Mouse (Mus musculus) hindbrain, embryonic 16.5 days (tissue): ENCODE results near the gene Cela2a. TPM values are rescaled to one million over a fixed set of nuclear protein-coding genes. Genes with fewer than 3 reads are reported as not detected.

Source experiments
- ATAC-seq: fragments of 200-750 bp; cut with Nextera tagmentation; 2 replicates; pipeline ENCODE4 v1.8.0; 2017; ENCODE audit warnings: moderate TSS enrichment, moderate library complexity
- H3K27ac ChIP-seq: fragments of 300-500 bp; sonication (generic); 2 replicates; pipeline ENCODE4 v1.5.1; 2014; ENCODE audit warnings: low read depth, mild to moderate bottlenecking, control low read depth, low read length, moderate library complexity
- H3K27me3 ChIP-seq: fragments of 300-500 bp; sonication (generic); replicated peaks from 2 replicates; pipeline ENCODE4 v1.6.1; 2014; ENCODE audit warnings: low read length; ENCODE audit not compliant: control insufficient read depth, insufficient read depth
- H3K36me3 ChIP-seq: fragments of 300-500 bp; sonication (generic); 2 replicates; pipeline ENCODE4 v1.6.1; 2014; ENCODE audit warnings: mild to moderate bottlenecking, low read length, moderate library complexity, mixed read lengths; ENCODE audit not compliant: control insufficient read depth, insufficient read depth
- H3K4me1 ChIP-seq: fragments of 300-500 bp; sonication (generic); 2 replicates; pipeline ENCODE4 v1.6.1; 2014; ENCODE audit warnings: low read depth, low read length; ENCODE audit not compliant: control insufficient read depth, insufficient read depth
- H3K4me2 ChIP-seq: fragments of 300-500 bp; sonication (generic); 2 replicates; pipeline ENCODE4 v1.6.1; 2014; ENCODE audit warnings: mild to moderate bottlenecking, low read length, control low read depth, moderate library complexity
- H3K4me3 ChIP-seq: fragments of 300-500 bp; sonication (generic); 2 replicates; pipeline ENCODE4 v1.5.1; 2014; ENCODE audit warnings: mild to moderate bottlenecking, low read length, control low read depth, moderate library complexity
- H3K9ac ChIP-seq: fragments of 300-500 bp; sonication (generic); 2 replicates; pipeline ENCODE4 v1.6.1; 2014; ENCODE audit warnings: low read depth, mild to moderate bottlenecking, control low read depth, low read length, moderate library complexity
- H3K9me3 ChIP-seq: fragments of 300-500 bp; sonication (generic); 2 replicates; pipeline ENCODE4 v1.6.1; 2014; ENCODE audit warnings: mild to moderate bottlenecking, low read length, moderate library complexity; ENCODE audit not compliant: control insufficient read depth
- WGBS: fragments of 180-500 bp; shearing (Covaris S2); extraction: QIAGEN DNeasy Blood & Tissue Kit; methylation state at CpG from one replicate; pipeline ENCODE4 v1.1.7; 2014; 5-methylcytosine and 5-hydroxymethylcytosine counted together
- polyA plus RNA-seq: library from polyadenylated mRNA; unstranded; fragments of >200 nt; fragmentation: Nextera tagmentation; extraction: Ambion mirVana; gene quantifications from 2 replicates; pipeline ENCODE4 v1.2.1, GENCODE M21; 2015

Cela2a gene
- polyA plus RNA-seq, 1 experiment from 2014 or later = not detected

GRCm38 (mm10) chr4:141861591-141862295, 35.8 kb upstream of the Cela2a start:
- Histone ChIP-seq H3K27me3 (no peaks in the 10 kb centered on the region), H3K4me2 (no peak overlapping the region), H3K9ac (no peak overlapping the region), H3K27ac (no peak overlapping the region), H3K9me3 (no peaks in the 10 kb centered on the region), H3K4me1 (peaks cover 4% of the 10 kb centered on the region), H3K4me3 (no peak overlapping the region), H3K36me3 (peaks cover 14% of the 10 kb centered on the region)
- no peak for ATAC-seq
- WGBS = 93% methylated on average over 17 of the region's 17 CpGs

GRCm38 (mm10) chr4:141860246-141860841, 34.4 kb upstream of the Cela2a start:
- ATAC-seq = no peak
- no peaks in the 10 kb centered on the region for H3K27me3 ChIP-seq
- H3K4me3 ChIP-seq = no peak overlapping the region
- no peaks in the 10 kb centered on the region for H3K9me3 ChIP-seq
- WGBS = 73% methylated on average over 19 of the region's 19 CpGs
- peaks cover 3% of the 10 kb centered on the region; the same call in 1 of the 2 replicates for H3K4me1 ChIP-seq
- H3K4me2 ChIP-seq = no peak overlapping the region
- H3K36me3 ChIP-seq = peaks cover 14% of the 10 kb centered on the region
- H3K27ac ChIP-seq = no peak overlapping the region
- H3K9ac ChIP-seq = no peak overlapping the region

GRCm38 (mm10) chr4:141859351-141859750, 33.4 kb upstream of the Cela2a start:
- Histone ChIP-seq H3K4me2 (no peak overlapping the region), H3K9me3 (no peaks in the 10 kb centered on the region), H3K4me1 (peaks cover 3% of the 10 kb centered on the region; the same call in 1 of the 2 replicates), H3K4me3 (no peak overlapping the region), H3K27me3 (no peaks in the 10 kb centered on the region), H3K27ac (no peak overlapping the region), H3K9ac (no peak overlapping the region), H3K36me3 (peaks cover 14% of the 10 kb centered on the region)
- no peak for ATAC-seq
- 93% methylated on average over 14 of the region's 14 CpGs for WGBS

- peaks cover 3% of the 10 kb centered on the region; the same call in 1 of the 2 replicates for H3K4me1 ChIP-seq
- H3K9ac ChIP-seq = no peak overlapping the region
- no peak for ATAC-seq
- no peak overlapping the region for H3K27ac ChIP-seq
- no peak overlapping the region for H3K4me3 ChIP-seq
- WGBS = 91% methylated on average over 20 of the region's 20 CpGs
- H3K4me2 ChIP-seq = no peak overlapping the region
- peaks cover 12% of the 10 kb centered on the region for H3K36me3 ChIP-seq
- H3K27me3 ChIP-seq = no peaks in the 10 kb centered on the region
- H3K9me3 ChIP-seq = no peaks in the 10 kb centered on the region
Observed at GRCm38 (mm10) chr4:141858501-141858900, 32.5 kb upstream of the Cela2a start.

- Histone ChIP-seq H3K4me1 (peaks cover 3% of the 10 kb centered on the region; the same call in 1 of the 2 replicates), H3K27me3 (no peaks in the 10 kb centered on the region), H3K9me3 (no peaks in the 10 kb centered on the region), H3K4me3 (no peak overlapping the region), H3K36me3 (peaks cover 12% of the 10 kb centered on the region), H3K27ac (no peak overlapping the region), H3K4me2 (no peak overlapping the region; the same call in 1 of the 2 replicates), H3K9ac (no peak overlapping the region; the same call in 1 of the 2 replicates)
- ATAC-seq = peak; percentile 57
- WGBS = 10% methylated on average over 10 of the region's 10 CpGs
Observed at GRCm38 (mm10) chr4:141857422-141857930, 31.5 kb upstream of the Cela2a start.

GRCm38 (mm10) chr4:141853437-141853836, 27.5 kb upstream of the Cela2a start:
- whole genome bisulfite sequencing = 78% methylated on average over 9 of the region's 9 CpGs
- H3K4me2 ChIP-seq = no peak overlapping the region
- no peaks in the 10 kb centered on the region for H3K9me3 ChIP-seq
- no peaks in the 10 kb centered on the region for H3K27me3 ChIP-seq
- no peaks in the 10 kb centered on the region; the same call in 1 of the 2 replicates for H3K36me3 ChIP-seq
- H3K9ac ChIP-seq = no peak overlapping the region
- H3K27ac ChIP-seq = no peak overlapping the region
- ATAC-seq = no peak
- no peak overlapping the region for H3K4me3 ChIP-seq
- peaks cover 3% of the 10 kb centered on the region; the same call in 1 of the 2 replicates for H3K4me1 ChIP-seq

GRCm38 (mm10) chr4:141845999-141846398, 20.0 kb upstream of the Cela2a start, which contains the start of gene Ctrc:
TSS of gene Ctrc (minus strand) at chr4:141846359.
- Histone ChIP-seq H3K4me3 (no peak within 1 kb of the TSS), H3K9ac (no peak within 1 kb of the TSS), H3K4me1 (no peaks in the 10 kb centered on the region), H3K4me2 (no peak within 1 kb of the TSS), H3K36me3 (no peaks in the 10 kb centered on the region), H3K27ac (no peak within 1 kb of the TSS), H3K27me3 (no peaks in the 10 kb centered on the region), H3K9me3 (no peaks in the 10 kb centered on the region)
- ATAC-seq = no peak
- WGBS = 86% methylated on average over 6 of the region's 6 CpGs

- Histone ChIP-seq H3K4me2 (no peak overlapping the region), H3K36me3 (no peaks in the 10 kb centered on the region), H3K27me3 (no peaks in the 10 kb centered on the region), H3K9ac (no peak overlapping the region), H3K4me1 (no peaks in the 10 kb centered on the region), H3K9me3 (no peaks in the 10 kb centered on the region), H3K27ac (no peak overlapping the region), H3K4me3 (no peak overlapping the region)
- WGBS = 74% methylated on average over 5 of the region's 5 CpGs
- no peak for ATAC-seq
Observed at GRCm38 (mm10) chr4:141834536-141835095, 8.7 kb upstream of the Cela2a start.

GRCm38 (mm10) chr4:141833911-141834310, 8.0 kb upstream of the Cela2a start:
- H3K9me3 ChIP-seq = no peaks in the 10 kb centered on the region
- no peak overlapping the region for H3K9ac ChIP-seq
- no peaks in the 10 kb centered on the region for H3K36me3 ChIP-seq
- H3K4me3 ChIP-seq = no peak overlapping the region
- ATAC-seq = no peak
- no peak overlapping the region for H3K27ac ChIP-seq
- 41% methylated on average over 1 of the region's 1 CpGs for WGBS
- no peak overlapping the region for H3K4me2 ChIP-seq
- H3K4me1 ChIP-seq = no peaks in the 10 kb centered on the region
- no peaks in the 10 kb centered on the region for H3K27me3 ChIP-seq
